Mouse (Mus musculus): ENCODE results near the gene Hcrtr1. TPM values are rescaled to one million over a fixed set of nuclear protein-coding genes. Genes with fewer than 3 reads are reported as not detected.

Gene Hcrtr1
- polyA plus RNA-seq, 1 experiment from 2014 or later = 6.6 TPM

Other genes starting within 250 kb of the Hcrtr1 start
- gene Spocd1, start 210.1 kb downstream of the Hcrtr1 start, polyA plus RNA-seq (2015; fragmentation: Nextera tagmentation; extraction: Ambion mirVana) = not detected in 2 replicates
- 15.8 and 17.0 TPM in 2 replicates for gene Adgrb2, start 154.5 kb downstream of the Hcrtr1 start, polyA plus RNA-seq (2015; fragmentation: Nextera tagmentation; extraction: Ambion mirVana)
- gene Col16a1, start 91.5 kb downstream of the Hcrtr1 start, polyA plus RNA-seq (2015; fragmentation: Nextera tagmentation; extraction: Ambion mirVana) = 8.6 and 10.5 TPM in 2 replicates
- 62.1 and 62.3 TPM in 2 replicates for gene Pef1, start 36.8 kb downstream of the Hcrtr1 start, polyA plus RNA-seq (2015; fragmentation: Nextera tagmentation; extraction: Ambion mirVana)
- gene Tinagl1, start 35.8 kb upstream of the Hcrtr1 start, polyA plus RNA-seq (2015; fragmentation: Nextera tagmentation; extraction: Ambion mirVana) = 4.3 and 4.6 TPM in 2 replicates
- gene Gm853, start 83.0 kb upstream of the Hcrtr1 start, polyA plus RNA-seq (2015; fragmentation: Nextera tagmentation; extraction: Ambion mirVana) = 0.24 TPM in 1 of 2 replicates, not detected in the other
- 29.6 and 39.9 TPM in 2 replicates for gene Serinc2, start 139.8 kb upstream of the Hcrtr1 start, polyA plus RNA-seq (2015; fragmentation: Nextera tagmentation; extraction: Ambion mirVana)
- 257 and 308 TPM in 2 replicates for gene Fabp3, start 169.2 kb upstream of the Hcrtr1 start, polyA plus RNA-seq (2015; fragmentation: Nextera tagmentation; extraction: Ambion mirVana)
- 1.1 and 1.5 TPM in 2 replicates for gene Gm10570, start 169.3 kb upstream of the Hcrtr1 start, polyA plus RNA-seq (2015; fragmentation: Nextera tagmentation; extraction: Ambion mirVana)
- 85.9 and 91.3 TPM in 2 replicates for gene Zcchc17, start 220.6 kb upstream of the Hcrtr1 start, polyA plus RNA-seq (2015; fragmentation: Nextera tagmentation; extraction: Ambion mirVana)
- 84.2 and 94.5 TPM in 2 replicates for gene Snrnp40, start 220.8 kb upstream of the Hcrtr1 start, polyA plus RNA-seq (2015; fragmentation: Nextera tagmentation; extraction: Ambion mirVana)